Mouse (Mus musculus) heart, embryonic 13.5 days (tissue): ENCODE measurements around the gene Decr2. TPM values are rescaled to one million over a fixed set of nuclear protein-coding genes. Genes with fewer than 3 reads are reported as not detected.

Experiments
- ATAC-seq: fragments of 200-750 bp; cut with Nextera tagmentation; 2 replicates; pipeline ENCODE4 v1.8.0; 2017; ENCODE audit warnings: moderate TSS enrichment; ENCODE audit not compliant: insufficient number of reproducible peaks, low FRiP score, low TSS enrichment; ENCODE audit errors: extremely low read depth
- H3K27ac ChIP-seq: fragments of 300-500 bp; sonication (generic); replicated peaks from 2 replicates; pipeline ENCODE4 v1.5.1; 2015; ENCODE audit warnings: moderate library complexity, mild to moderate bottlenecking, inconsistent platforms
- H3K27me3 ChIP-seq: fragments of 300-500 bp; sonication (generic); replicated peaks from 2 replicates; pipeline ENCODE4 v1.6.1; 2015; ENCODE audit warnings: mild to moderate bottlenecking, inconsistent platforms
- H3K36me3 ChIP-seq: fragments of 300-500 bp; sonication (generic); 2 replicates; pipeline ENCODE4 v1.6.1; 2015; ENCODE audit warnings: mild to moderate bottlenecking, inconsistent platforms
- H3K4me1 ChIP-seq: fragments of 300-500 bp; sonication (generic); 2 replicates; pipeline ENCODE4 v1.6.1; 2015; ENCODE audit warnings: inconsistent platforms
- H3K4me2 ChIP-seq: fragments of 300-500 bp; sonication (generic); 2 replicates; pipeline ENCODE4 v1.6.1; 2015; ENCODE audit warnings: inconsistent platforms, mild to moderate bottlenecking, moderate library complexity
- H3K4me3 ChIP-seq: fragments of 300-500 bp; sonication (generic); 2 replicates; pipeline ENCODE4 v1.5.1; 2015; ENCODE audit warnings: moderate library complexity, mild to moderate bottlenecking, inconsistent platforms
- H3K9ac ChIP-seq: fragments of 300-500 bp; sonication (generic); 2 replicates; pipeline ENCODE4 v1.6.1; 2015; ENCODE audit warnings: inconsistent platforms, mild to moderate bottlenecking, moderate library complexity
- H3K9me3 ChIP-seq: fragments of 300-500 bp; sonication (generic); 2 replicates; pipeline ENCODE4 v1.6.1; 2016; ENCODE audit warnings: inconsistent platforms
- WGBS: fragments of 180-500 bp; shearing (Covaris S2); methylation state at CpG from one replicate; pipeline ENCODE4 v1.1.7; 2015; ENCODE audit warnings: mixed read lengths; 5-methylcytosine and 5-hydroxymethylcytosine counted together
- polyA plus RNA-seq: library from polyadenylated mRNA; unstranded; fragments of >200 nt; fragmentation: Nextera tagmentation; extraction: Ambion mirVana; gene quantifications from 2 replicates; pipeline ENCODE4 v1.2.1, GENCODE M21; 2015

The Decr2 gene
- 34.4 and 34.6 TPM in 2 replicates for polyA plus RNA-seq

GRCm38 (mm10) chr17:26089905-26090632, at the start of gene Decr2:
Gene Decr2 (minus strand): TSS chr17:26090337.
- Histone ChIP-seq H3K9me3 (no peaks in the 10 kb centered on the region), H3K27me3 (no peaks in the 10 kb centered on the region), H3K4me1 (peaks cover 20% of the 10 kb centered on the region), H3K27ac (peak within 1 kb of the TSS; percentile 81), H3K9ac (peak within 1 kb of the TSS; percentile 88), H3K4me2 (peak within 1 kb of the TSS; percentile 89), H3K4me3 (peak within 1 kb of the TSS; percentile 64), H3K36me3 (peaks cover 35% of the 10 kb centered on the region)
- peak; percentile 69; the same call in 1 of the 2 replicates for ATAC-seq
- under 1% methylated on average over 32 of the region's 32 CpGs for WGBS

GRCm38 (mm10) chr17:26138901-26139381, 48.8 kb upstream of the Decr2 start:
- Histone ChIP-seq H3K9me3 (no peaks in the 10 kb centered on the region), H3K4me2 (peak overlapping the region; percentile 94), H3K36me3 (peaks cover 17% of the 10 kb centered on the region), H3K4me1 (peaks cover 38% of the 10 kb centered on the region), H3K27me3 (no peaks in the 10 kb centered on the region), H3K9ac (peak overlapping the region; percentile 99), H3K27ac (peak overlapping the region; percentile 98), H3K4me3 (peak overlapping the region; percentile 96)
- peak; percentile 51 for ATAC-seq
- WGBS: under 1% methylated on average over 58 of the region's 58 CpGs

- WGBS: under 1% methylated on average over 42 of the region's 42 CpGs
- Histone ChIP-seq H3K27me3 (no peaks in the 10 kb centered on the region), H3K4me1 (peaks cover 38% of the 10 kb centered on the region), H3K4me2 (peak within 1 kb of the TSS; percentile 94), H3K9me3 (no peaks in the 10 kb centered on the region), H3K27ac (peak within 1 kb of the TSS; percentile 98), H3K4me3 (peak within 1 kb of the TSS; percentile 96), H3K36me3 (peaks cover 11% of the 10 kb centered on the region), H3K9ac (peak within 1 kb of the TSS; percentile 99)
- ATAC-seq: peak; percentile 92
Measured at GRCm38 (mm10) chr17:26138239-26138836, 48.2 kb upstream of the Decr2 start, which contains the start of gene Axin1. Gene Axin1 (plus strand): TSS chr17:26138688.

- H3K9ac ChIP-seq: peak overlapping the region; percentile 99
- 56% methylated on average over 2 of the region's 2 CpGs for WGBS
Measured at GRCm38 (mm10) chr17:26137751-26138130, 47.6 kb upstream of the Decr2 start.

GRCm38 (mm10) chr17:26137106-26137750, 47.1 kb upstream of the Decr2 start:
- Histone ChIP-seq H3K27ac (no peak overlapping the region), H3K36me3 (no peaks in the 10 kb centered on the region), H3K4me2 (peak overlapping the region; percentile 94; the same call in 1 of the 2 replicates), H3K9me3 (no peaks in the 10 kb centered on the region), H3K4me1 (peaks cover 35% of the 10 kb centered on the region), H3K4me3 (no peak overlapping the region), H3K27me3 (no peaks in the 10 kb centered on the region), H3K9ac (0 out of 2 replicates have a peak overlapping the region, but pooled peaks have one; percentile 44)
- no peak for ATAC-seq
- 83% methylated on average over 11 of the region's 11 CpGs for WGBS

More at GRCm38 (mm10) chr17:26137751-26138130, 47.6 kb upstream of the Decr2 start:
- no peaks in the 10 kb centered on the region for H3K27me3 ChIP-seq
- H3K36me3 ChIP-seq: peaks cover 5% of the 10 kb centered on the region
- H3K4me2 ChIP-seq: peak overlapping the region; percentile 94
- no peaks in the 10 kb centered on the region for H3K9me3 ChIP-seq
- ATAC-seq: no peak
- H3K27ac ChIP-seq: peak overlapping the region; percentile 98
- H3K4me1 ChIP-seq: peaks cover 38% of the 10 kb centered on the region
- H3K4me3 ChIP-seq: peak overlapping the region; percentile 96

- Histone ChIP-seq H3K4me1 (no peaks in the 10 kb centered on the region), H3K4me2 (no peak overlapping the region), H3K4me3 (no peak overlapping the region), H3K27me3 (no peaks in the 10 kb centered on the region), H3K36me3 (peaks cover 49% of the 10 kb centered on the region), H3K27ac (no peak overlapping the region), H3K9ac (no peak overlapping the region), H3K9me3 (no peaks in the 10 kb centered on the region)
- ATAC-seq: no peak
- WGBS: 87% methylated on average over 18 of the region's 18 CpGs
Measured at GRCm38 (mm10) chr17:26131856-26132853, 42.0 kb upstream of the Decr2 start.

GRCm38 (mm10) chr17:26131062-26131732, 41.1 kb upstream of the Decr2 start:
- Histone ChIP-seq H3K4me3 (no peak overlapping the region), H3K9ac (no peak overlapping the region), H3K27ac (no peak overlapping the region), H3K4me2 (no peak overlapping the region), H3K4me1 (no peaks in the 10 kb centered on the region), H3K36me3 (peaks cover 58% of the 10 kb centered on the region), H3K27me3 (no peaks in the 10 kb centered on the region), H3K9me3 (no peaks in the 10 kb centered on the region)
- 89% methylated on average over 18 of the region's 18 CpGs for WGBS
- ATAC-seq: no peak

- Histone ChIP-seq H3K36me3 (peaks cover 54% of the 10 kb centered on the region), H3K4me3 (no peak overlapping the region), H3K9me3 (no peaks in the 10 kb centered on the region), H3K4me2 (no peak overlapping the region), H3K4me1 (peaks cover 21% of the 10 kb centered on the region), H3K27me3 (peaks cover 8% of the 10 kb centered on the region), H3K9ac (no peak overlapping the region), H3K27ac (no peak overlapping the region)
- WGBS: 94% methylated on average over 10 of the region's 10 CpGs
- no peak for ATAC-seq
Measured at GRCm38 (mm10) chr17:26125226-26125625, 35.1 kb upstream of the Decr2 start.

- H3K36me3 ChIP-seq: peaks cover 48% of the 10 kb centered on the region
- H3K4me1 ChIP-seq: peaks cover 21% of the 10 kb centered on the region
- WGBS: 77% methylated on average over 7 of the region's 7 CpGs
- no peak for ATAC-seq
- H3K9ac ChIP-seq: peak overlapping the region; percentile 93
- peaks cover 14% of the 10 kb centered on the region for H3K27me3 ChIP-seq
- H3K4me3 ChIP-seq: peak overlapping the region; percentile 90
- no peaks in the 10 kb centered on the region for H3K9me3 ChIP-seq
- no peak overlapping the region for H3K27ac ChIP-seq
- H3K4me2 ChIP-seq: peak overlapping the region; percentile 74
Measured at GRCm38 (mm10) chr17:26124560-26124959, 34.4 kb upstream of the Decr2 start.

- Histone ChIP-seq H3K4me3 (peak within 1 kb of the TSS; percentile 90), H3K4me2 (peak within 1 kb of the TSS; percentile 74), H3K27me3 (peaks cover 26% of the 10 kb centered on the region), H3K4me1 (peaks cover 21% of the 10 kb centered on the region), H3K36me3 (peaks cover 35% of the 10 kb centered on the region), H3K27ac (0 out of 2 replicates have a peak within 1 kb of the TSS, but pooled peaks have one; percentile 25), H3K9ac (peak within 1 kb of the TSS; percentile 93), H3K9me3 (no peaks in the 10 kb centered on the region)
- WGBS: under 1% methylated on average over 32 of the region's 32 CpGs
- peak; percentile 66; the same call in 1 of the 2 replicates for ATAC-seq
Measured at GRCm38 (mm10) chr17:26123267-26123684, 33.1 kb upstream of the Decr2 start, which contains the start of gene Mrpl28. Gene Mrpl28 (plus strand): TSS chr17:26123500.
